Mouse (Mus musculus): ENCODE results near the gene Exo5. TPM values are rescaled to one million over a fixed set of nuclear protein-coding genes. Genes with fewer than 3 reads are reported as not detected.

Gene Exo5
- total and polyA plus RNA-seq, 3 experiments = 0.80 to 10.2 (median 6.9) TPM

DNA sequence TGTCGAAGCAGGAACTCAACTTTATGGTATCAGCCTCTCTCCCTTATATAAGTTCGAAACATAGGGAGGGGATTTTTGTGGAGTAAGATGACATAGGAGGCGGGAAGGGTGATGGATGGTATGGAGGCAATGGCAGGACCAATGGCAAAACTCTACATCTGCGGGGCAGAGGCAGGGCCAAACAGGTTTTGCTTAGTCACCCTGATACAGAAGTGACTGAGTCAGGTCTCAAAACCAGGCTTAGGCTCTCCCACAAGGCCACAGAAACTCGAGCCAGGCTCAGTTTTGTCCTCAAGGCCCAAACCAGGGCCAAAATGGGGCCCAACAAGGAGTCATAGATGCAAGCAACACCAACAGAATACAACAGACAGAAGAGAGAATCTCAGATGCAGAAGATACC, 19.2 kb downstream of the Exo5 start:
- DNase-seq = peak; percentile 24

DNA sequence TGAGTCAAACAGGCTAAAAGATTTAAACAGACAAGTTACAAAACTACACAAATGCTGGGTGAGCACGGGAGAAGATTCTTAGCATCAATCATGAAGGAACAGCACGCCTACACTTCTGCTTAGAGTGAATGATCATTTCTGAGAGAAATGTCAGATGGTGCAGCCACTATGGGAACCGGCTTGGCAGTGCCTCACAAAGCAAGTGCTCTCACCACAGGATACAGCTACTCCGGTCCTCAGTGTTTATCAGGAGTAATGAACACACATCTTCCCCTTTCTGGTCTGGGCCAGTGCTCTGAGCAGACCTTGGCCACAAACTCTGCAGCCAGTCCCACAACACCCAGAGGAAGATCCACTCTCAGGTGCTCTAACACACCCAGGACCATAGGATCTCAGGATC, 20.3 kb downstream of the Exo5 start:
- no peak for DNase-seq

GRCm38 (mm10) chr4:120895810-120896584, 28.8 kb downstream of the Exo5 start:
- DNase-seq = no peak

- no peak for DNase-seq
Measured at GRCm38 (mm10) chr4:120895226-120895625, 29.6 kb downstream of the Exo5 start.

DNA sequence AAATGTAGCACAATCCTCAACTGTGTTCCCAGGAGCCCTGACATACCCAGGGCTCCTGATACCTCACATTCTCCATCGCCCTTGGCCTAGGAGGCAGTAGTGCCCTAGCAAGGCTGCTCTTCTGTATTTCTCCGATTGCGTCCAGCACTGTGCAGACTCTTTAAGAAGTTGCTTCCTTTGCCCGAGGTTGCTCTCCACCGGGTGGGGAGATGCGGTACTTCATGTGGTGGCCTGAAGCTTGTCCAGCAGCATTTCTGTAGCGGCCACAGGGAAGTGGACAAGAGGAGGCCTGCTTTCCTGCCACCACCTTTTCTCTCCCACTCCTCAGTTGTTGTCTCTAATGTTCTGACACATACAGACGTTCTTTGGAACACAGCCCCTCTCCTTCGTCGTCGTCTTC, 30.2 kb downstream of the Exo5 start:
- no peak for DNase-seq

DNA sequence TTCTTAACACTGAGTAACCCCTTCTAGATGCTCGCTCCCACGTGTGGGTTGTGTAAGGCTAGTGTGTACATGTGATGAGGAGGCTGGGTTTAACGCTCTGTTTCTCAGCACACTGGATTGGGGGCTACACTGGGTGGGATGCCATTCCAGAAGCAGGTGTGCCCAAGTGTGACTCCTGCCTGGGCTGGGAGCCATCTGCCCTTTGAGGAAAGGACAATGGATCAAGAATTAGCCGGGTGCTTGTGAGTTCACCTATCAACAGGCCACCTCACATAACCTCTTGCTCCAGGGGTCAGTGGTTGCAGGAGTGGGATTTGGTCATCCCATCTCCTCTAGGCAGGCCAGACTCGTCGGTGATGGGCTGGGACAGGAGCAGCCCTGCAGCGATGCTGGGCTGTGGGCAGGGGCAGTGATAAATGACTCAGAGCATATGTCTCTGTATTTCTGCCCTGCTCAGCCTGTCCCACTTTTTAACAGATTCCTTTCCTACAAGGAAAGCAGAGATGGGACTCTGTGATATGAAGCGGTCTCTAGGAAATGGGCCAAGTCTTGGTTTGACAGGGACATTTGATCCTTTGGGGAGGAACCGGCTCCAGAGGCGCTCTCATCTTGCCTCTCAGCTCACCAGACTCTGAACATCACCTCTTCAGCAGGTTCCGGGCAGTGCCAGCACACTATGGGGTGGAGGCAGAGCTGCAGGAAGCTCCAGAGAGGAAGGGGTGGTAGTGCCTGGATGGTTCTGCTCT, 31.0 kb downstream of the Exo5 start:
- no peak for DNase-seq

DNA sequence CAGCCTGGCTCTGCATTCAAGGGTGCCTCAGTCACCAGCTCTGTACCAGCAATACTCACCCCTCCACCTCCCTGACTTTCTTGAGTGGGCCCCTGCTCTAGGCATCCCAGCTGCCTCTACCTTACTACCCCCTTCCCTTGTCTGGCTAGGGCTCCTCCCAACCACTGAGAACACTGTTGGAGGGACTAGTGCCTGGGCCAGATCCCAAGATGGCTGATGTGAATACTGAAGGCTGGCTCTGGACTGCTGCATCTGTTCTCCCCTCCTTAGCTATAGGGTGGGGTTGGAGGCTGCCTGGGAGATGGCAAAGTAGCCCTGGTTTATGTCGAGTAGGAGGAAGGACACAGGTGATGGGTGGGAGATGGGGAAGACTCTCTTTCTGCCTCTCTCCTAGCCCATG, 32.3 kb downstream of the Exo5 start:
- no peak for DNase-seq

- DNase-seq = no peak
Measured at GRCm38 (mm10) chr4:120891960-120892359, 32.9 kb downstream of the Exo5 start.

DNA sequence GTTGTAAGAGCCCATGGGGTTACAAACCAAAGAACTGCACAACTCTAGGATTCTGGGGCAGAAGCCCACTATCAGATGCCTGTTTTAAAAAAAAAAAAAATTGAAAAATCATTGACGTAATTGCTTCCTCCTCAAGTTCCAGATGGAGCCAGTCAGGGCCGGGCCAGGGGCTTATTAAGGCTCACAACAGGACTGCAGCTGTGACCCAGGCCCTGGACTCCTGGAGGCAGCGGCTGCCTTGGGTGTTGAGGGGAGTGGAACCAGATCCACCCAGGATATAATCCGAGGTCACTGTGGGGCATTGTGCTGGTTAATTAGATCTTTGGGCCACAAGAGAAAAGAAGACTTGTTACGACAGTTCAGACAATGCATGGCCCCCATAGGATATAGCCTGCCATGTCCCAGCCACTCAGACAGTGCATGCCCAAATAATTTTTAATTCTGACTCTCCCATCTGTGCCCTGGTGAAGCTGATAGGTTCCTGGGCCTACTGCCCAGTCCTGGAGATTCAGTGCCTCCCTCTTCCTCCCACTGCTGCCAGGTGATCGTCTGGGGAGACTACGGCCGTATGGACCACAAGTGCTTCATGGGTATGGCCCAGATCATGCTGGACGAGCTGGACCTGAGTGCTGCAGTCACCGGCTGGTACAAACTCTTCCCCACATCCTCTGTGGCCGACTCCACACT, 33.9 kb downstream of the Exo5 start:
- DNase-seq = no peak

DNA sequence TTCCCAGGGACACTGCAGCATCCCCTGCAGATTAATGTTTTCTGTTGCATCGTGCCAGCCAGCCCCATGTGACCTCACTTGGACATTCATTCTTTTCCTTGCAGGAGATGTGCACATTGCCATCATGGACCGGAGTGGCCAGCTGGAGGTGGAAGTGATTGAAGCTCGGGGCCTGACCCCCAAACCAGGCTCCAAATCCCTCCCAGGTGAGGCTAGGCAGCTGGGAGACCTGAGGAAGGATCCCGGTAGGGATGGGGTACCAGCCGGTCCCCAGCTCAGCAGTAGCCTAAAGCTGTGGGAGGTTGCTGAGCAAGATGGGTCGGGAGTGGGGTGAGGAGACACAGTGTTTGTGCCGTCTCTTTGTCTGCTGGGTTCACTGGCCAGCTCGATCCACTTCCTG, 35.9 kb downstream of the Exo5 start:
- DNase-seq = no peak

DNA sequence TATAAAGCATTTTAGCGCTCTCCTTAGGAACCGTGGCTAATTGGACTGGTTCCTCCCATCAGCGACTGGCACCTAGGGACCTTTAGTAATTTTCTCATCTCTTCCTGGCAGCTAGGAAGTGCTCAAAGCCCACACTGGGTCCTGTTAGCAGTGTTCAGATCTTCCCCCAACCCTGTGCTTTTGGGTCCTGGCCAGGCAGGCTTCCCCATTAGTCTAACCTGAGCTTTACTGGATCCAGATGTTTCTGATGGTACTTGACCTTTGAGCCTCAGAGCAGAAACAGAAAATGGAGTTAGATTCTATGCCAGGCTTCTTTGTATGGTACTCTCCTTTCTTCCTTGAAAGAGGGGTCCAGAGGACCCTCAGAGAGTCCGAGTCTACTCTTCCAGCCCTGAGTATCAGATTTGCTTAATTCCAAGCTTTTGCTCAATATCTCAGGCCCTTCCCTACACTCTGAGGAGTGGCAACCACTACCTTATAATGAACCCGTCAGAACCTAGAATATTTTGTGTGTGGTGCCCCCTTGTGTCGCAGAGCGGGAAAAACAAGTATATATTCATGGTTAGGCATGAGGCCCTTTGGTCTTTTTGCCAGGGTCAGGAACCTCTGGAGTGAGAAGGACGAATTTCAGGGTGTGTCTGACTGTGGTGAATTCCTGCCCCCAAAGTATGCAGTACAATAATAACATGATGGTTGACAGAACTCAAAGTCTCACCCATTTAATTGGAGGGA, 37.3 kb downstream of the Exo5 start:
- DNase-seq = peak; percentile 59

GRCm38 (mm10) chr4:120886811-120887210, 38.0 kb downstream of the Exo5 start:
- no peak for DNase-seq

- no peak for DNase-seq
Measured at GRCm38 (mm10) chr4:120886131-120886530, 38.7 kb downstream of the Exo5 start.

DNA sequence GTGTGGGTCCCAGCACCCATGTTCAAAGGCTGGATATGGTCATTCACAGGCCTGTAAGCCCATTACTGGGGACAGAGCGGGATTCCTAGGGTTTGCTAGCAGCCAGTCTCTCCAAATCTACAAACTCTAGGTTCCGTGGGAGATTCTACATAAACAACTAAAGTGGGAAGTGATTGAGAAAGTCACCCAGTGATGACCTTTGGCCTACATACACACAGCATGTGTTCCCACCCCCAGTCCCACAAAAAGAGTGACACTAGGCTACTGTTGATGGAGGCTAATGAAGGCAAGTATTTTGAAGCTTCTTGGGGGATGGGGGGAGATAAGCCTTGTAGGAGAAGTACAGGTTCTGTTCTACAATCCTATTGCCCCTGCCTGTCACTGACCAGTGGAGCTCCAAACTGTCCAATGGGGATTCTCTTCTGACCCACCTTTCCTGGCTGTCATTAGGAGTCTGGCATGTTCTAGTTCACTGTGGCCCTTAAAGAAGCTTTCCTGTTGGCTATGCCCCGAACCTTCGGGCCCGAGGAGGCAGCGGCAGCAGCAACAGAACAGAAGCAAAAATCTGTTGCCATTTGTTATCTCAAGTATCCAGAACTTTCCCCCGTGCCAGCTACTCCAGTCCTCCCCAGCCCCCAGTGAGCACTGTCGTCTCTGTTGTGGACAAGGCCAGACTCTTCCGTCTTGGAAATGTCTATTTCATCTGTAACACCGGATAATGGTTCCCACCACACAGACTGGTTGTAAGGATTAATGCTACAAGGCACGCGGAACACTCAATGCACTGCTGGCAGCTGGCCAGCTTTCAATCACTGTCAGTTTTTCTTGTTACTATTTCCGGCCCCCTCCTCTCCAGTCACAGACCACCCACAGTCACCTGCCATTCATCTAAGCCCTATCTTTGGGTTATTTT, 39.4 kb downstream of the Exo5 start:
- no peak for DNase-seq

GRCm38 (mm10) chr4:120882002-120882625, 42.7 kb downstream of the Exo5 start:
- DNase-seq = no peak

- DNase-seq = no peak
Measured at GRCm38 (mm10) chr4:120880731-120881432, 43.9 kb downstream of the Exo5 start.

GRCm38 (mm10) chr4:120879386-120879785, 45.4 kb downstream of the Exo5 start:
- peak; percentile 61 for DNase-seq

- DNase-seq = no peak
Measured at GRCm38 (mm10) chr4:120878728-120879127, 46.1 kb downstream of the Exo5 start.

GRCm38 (mm10) chr4:120875961-120876360, 48.9 kb downstream of the Exo5 start:
- no peak for DNase-seq

All from adrenal gland, adult 2 months (tissue).